In the genomic region with DNA sequence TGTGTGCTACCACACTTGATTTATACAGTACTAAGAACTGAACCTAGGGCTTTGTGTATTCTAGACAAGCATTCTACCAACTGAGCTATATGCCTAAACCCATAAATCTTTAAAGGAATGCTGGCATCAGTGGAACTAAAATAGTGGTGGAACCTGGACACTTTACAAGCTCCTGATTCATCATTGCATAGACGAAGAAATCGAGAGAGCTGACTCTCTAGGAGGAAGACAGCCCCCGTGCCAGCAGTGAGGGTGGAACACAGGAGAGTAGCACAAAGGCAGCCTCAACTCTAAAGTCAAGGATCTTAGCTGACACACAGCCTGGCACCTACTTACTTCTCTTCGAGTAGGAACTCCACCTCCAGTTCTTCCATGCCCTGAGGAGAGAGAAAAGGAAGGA, we compare ENCODE assay signal across 14 mouse cellular contexts.
"Had no signal": no experiment of that assay in that cellular context is flagged by ENCODE, and none has a peak within 500 bp of the region (broad histone marks: within the 10 kb centered on the region; RNA-seq: fewer than 3 reads in every experiment).

No protein-coding gene starts in this region.

- DNase-seq: left cerebral cortex, postnatal 4 days; liver, embryonic 13.5 days; liver, postnatal 0 days; lung, adult 18-20 months; lung, adult 2 months; lung, postnatal 10 days; lung, postnatal 14 days; lung, postnatal 36 days; midbrain, embryonic 14.5 days had no signal

- ATAC-seq: liver, embryonic 12.5 days; liver, postnatal 0 days; lung, postnatal 0 days; midbrain, embryonic 13.5 days; midbrain, embryonic 15.5 days; midbrain, embryonic 16.5 days had no signal
